Mouse (Mus musculus) stomach, embryonic 15.5 days (tissue): Measurements from ENCODE around the gene Plet1. TPM values are rescaled to one million over a fixed set of nuclear protein-coding genes. Genes with fewer than 3 reads are reported as not detected.

Experiments
- ATAC-seq: fragments of 200-750 bp; cut with Nextera tagmentation; 2 replicates; pipeline ENCODE4 v1.8.0; 2017; ENCODE audit warnings: low read depth, moderate number of reproducible peaks, moderate TSS enrichment; ENCODE audit not compliant: insufficient read depth, low FRiP score
- H3K27ac ChIP-seq: fragments of 300-500 bp; sonication (generic); 2 replicates; pipeline ENCODE4 v1.5.1; 2015; ENCODE audit warnings: mild to moderate bottlenecking, inconsistent platforms
- H3K27me3 ChIP-seq: fragments of 300-500 bp; sonication (generic); replicated peaks from 2 replicates; pipeline ENCODE4 v1.6.1; 2015; ENCODE audit warnings: inconsistent platforms
- H3K36me3 ChIP-seq: fragments of 300-500 bp; sonication (generic); 2 replicates; pipeline ENCODE4 v1.6.1; 2015; ENCODE audit warnings: inconsistent platforms
- H3K4me1 ChIP-seq: fragments of 300-500 bp; sonication (generic); 2 replicates; pipeline ENCODE4 v1.6.1; 2015; ENCODE audit warnings: inconsistent platforms
- H3K4me2 ChIP-seq: fragments of 300-500 bp; sonication (generic); 2 replicates; pipeline ENCODE4 v1.6.1; 2015; ENCODE audit warnings: mild to moderate bottlenecking, inconsistent platforms
- H3K4me3 ChIP-seq: fragments of 300-500 bp; sonication (generic); replicated peaks from 2 replicates; pipeline ENCODE4 v1.5.1; 2015; ENCODE audit warnings: inconsistent platforms
- H3K9ac ChIP-seq: fragments of 300-500 bp; sonication (generic); 2 replicates; pipeline ENCODE4 v1.6.1; 2015; ENCODE audit warnings: inconsistent platforms
- H3K9me3 ChIP-seq: fragments of 300-500 bp; sonication (generic); 2 replicates; pipeline ENCODE4 v1.6.1; 2016; ENCODE audit warnings: inconsistent platforms
- WGBS: fragments of 180-500 bp; shearing (Covaris S2); methylation state at CpG from one replicate; pipeline ENCODE4 v1.1.7; 2015; 5-methylcytosine and 5-hydroxymethylcytosine counted together
- polyA plus RNA-seq: library from polyadenylated mRNA; unstranded; fragments of >200 nt; fragmentation: Nextera tagmentation; extraction: Ambion mirVana; gene quantifications from 2 replicates; pipeline ENCODE4 v1.2.1, GENCODE M21; 2015

Plet1 gene
- polyA plus RNA-seq, 1 experiment from 2014 or later = 9.7 TPM

GRCm38 (mm10) chr9:50475745-50476144 is 18.6 kb upstream of the Plet1 start:
- H3K4me1 ChIP-seq = peaks cover 11% of the 10 kb centered on the region; the same call in 1 of the 2 replicates
- WGBS = 63% methylated on average over 8 of the region's 8 CpGs
- H3K36me3 ChIP-seq = no peaks in the 10 kb centered on the region
- H3K9ac ChIP-seq = no peak overlapping the region
- H3K4me3 ChIP-seq = no peak overlapping the region
- H3K27ac ChIP-seq = no peak overlapping the region
- H3K9me3 ChIP-seq = no peaks in the 10 kb centered on the region
- no peak overlapping the region for H3K4me2 ChIP-seq
- H3K27me3 ChIP-seq = no peaks in the 10 kb centered on the region
- no peak for ATAC-seq

- WGBS = 55% methylated on average over 7 of the region's 7 CpGs
- H3K36me3 ChIP-seq = no peaks in the 10 kb centered on the region
- H3K9ac ChIP-seq = no peak overlapping the region
- no peaks in the 10 kb centered on the region for H3K27me3 ChIP-seq
- no peak overlapping the region for H3K4me3 ChIP-seq
- no peak overlapping the region for H3K4me2 ChIP-seq
- no peak for ATAC-seq
- H3K9me3 ChIP-seq = no peaks in the 10 kb centered on the region
- peaks cover 9% of the 10 kb centered on the region; the same call in 1 of the 2 replicates for H3K4me1 ChIP-seq
- no peak overlapping the region for H3K27ac ChIP-seq
Observed at GRCm38 (mm10) chr9:50476651-50477050, 17.7 kb upstream of the Plet1 start.

GRCm38 (mm10) chr9:50477270-50477669 is 17.1 kb upstream of the Plet1 start:
- peaks cover 9% of the 10 kb centered on the region; the same call in 1 of the 2 replicates for H3K4me1 ChIP-seq

GRCm38 (mm10) chr9:50478826-50479225 is 15.5 kb upstream of the Plet1 start:
- ATAC-seq = no peak
- Histone ChIP-seq H3K4me3 (no peak overlapping the region), H3K9me3 (no peaks in the 10 kb centered on the region), H3K4me1 (peaks cover 9% of the 10 kb centered on the region; the same call in 1 of the 2 replicates), H3K27ac (no peak overlapping the region), H3K9ac (no peak overlapping the region), H3K27me3 (no peaks in the 10 kb centered on the region), H3K4me2 (no peak overlapping the region), H3K36me3 (no peaks in the 10 kb centered on the region)
- 7% methylated on average over 5 of the region's 5 CpGs for WGBS

More at GRCm38 (mm10) chr9:50477270-50477669, 17.1 kb upstream of the Plet1 start:
- Histone ChIP-seq H3K4me2 (no peak overlapping the region), H3K27me3 (no peaks in the 10 kb centered on the region), H3K4me3 (no peak overlapping the region), H3K27ac (no peak overlapping the region), H3K9me3 (no peaks in the 10 kb centered on the region), H3K9ac (no peak overlapping the region), H3K36me3 (no peaks in the 10 kb centered on the region)
- no peak for ATAC-seq
- WGBS = 84% methylated on average over 9 of the region's 9 CpGs

GRCm38 (mm10) chr9:50479476-50479875 is 14.8 kb upstream of the Plet1 start:
- Histone ChIP-seq H3K27me3 (no peaks in the 10 kb centered on the region), H3K36me3 (no peaks in the 10 kb centered on the region), H3K9ac (no peak overlapping the region), H3K4me3 (no peak overlapping the region), H3K9me3 (no peaks in the 10 kb centered on the region), H3K4me2 (no peak overlapping the region), H3K4me1 (peaks cover 9% of the 10 kb centered on the region; the same call in 1 of the 2 replicates), H3K27ac (no peak overlapping the region)
- 41% methylated on average over 8 of the region's 8 CpGs for WGBS
- no peak for ATAC-seq

DNA sequence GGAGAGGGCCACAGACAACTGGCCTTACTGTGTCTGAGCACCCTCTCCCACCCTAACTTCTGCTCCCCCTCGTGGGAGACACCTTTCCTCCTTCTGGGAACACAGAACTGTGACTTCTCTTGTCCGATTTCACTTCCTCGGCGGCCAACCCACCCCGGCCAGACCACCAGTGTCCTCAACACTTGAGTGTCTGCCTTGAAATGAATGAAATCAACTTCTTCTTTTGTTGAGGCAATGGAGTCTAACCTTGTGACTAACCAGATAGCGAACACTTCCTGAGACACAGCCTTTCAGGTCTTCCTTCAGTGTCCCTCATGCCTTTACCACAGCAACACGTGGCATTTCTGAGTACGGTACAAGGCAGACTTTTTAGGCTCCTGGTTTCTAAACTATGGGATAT is 11.6 kb upstream of the Plet1 start:
- no peak overlapping the region for H3K4me3 ChIP-seq
- H3K27me3 ChIP-seq = no peaks in the 10 kb centered on the region
- whole genome bisulfite sequencing = 82% methylated on average over 8 of the region's 8 CpGs
- H3K36me3 ChIP-seq = no peaks in the 10 kb centered on the region
- peaks cover 13% of the 10 kb centered on the region for H3K4me1 ChIP-seq
- no peak overlapping the region for H3K9ac ChIP-seq
- ATAC-seq = no peak
- no peak overlapping the region for H3K27ac ChIP-seq
- H3K9me3 ChIP-seq = no peaks in the 10 kb centered on the region
- no peak overlapping the region for H3K4me2 ChIP-seq

DNA sequence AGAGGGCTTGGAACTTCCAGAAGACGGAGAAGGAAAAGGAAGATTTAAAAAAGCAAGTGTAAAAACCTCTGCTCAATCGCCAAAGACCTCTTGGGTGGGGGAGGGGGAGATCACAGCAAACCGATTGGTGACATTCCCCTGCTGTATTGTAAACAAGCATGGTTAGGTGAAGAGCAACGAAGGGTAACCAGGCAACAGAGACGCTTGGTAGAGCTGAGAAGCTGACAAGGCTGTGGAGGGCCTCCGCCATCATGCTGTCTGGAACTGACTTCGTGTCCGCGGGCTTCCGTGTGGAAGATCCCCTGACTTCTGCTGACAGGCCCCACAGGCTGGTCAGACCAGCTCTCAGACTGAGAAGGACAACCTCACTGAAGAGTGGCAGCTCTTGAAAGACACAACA is 8.8 kb upstream of the Plet1 start:
- H3K4me2 ChIP-seq = peak overlapping the region; percentile 34
- no peaks in the 10 kb centered on the region for H3K36me3 ChIP-seq
- no peaks in the 10 kb centered on the region for H3K9me3 ChIP-seq
- peaks cover 3% of the 10 kb centered on the region; the same call in 1 of the 2 replicates for H3K4me1 ChIP-seq
- no peak overlapping the region for H3K9ac ChIP-seq
- no peak overlapping the region for H3K4me3 ChIP-seq
- WGBS = 9% methylated on average over 10 of the region's 10 CpGs
- no peak overlapping the region for H3K27ac ChIP-seq
- ATAC-seq = no peak; the same call in 1 of the 2 replicates
- no peaks in the 10 kb centered on the region for H3K27me3 ChIP-seq

DNA sequence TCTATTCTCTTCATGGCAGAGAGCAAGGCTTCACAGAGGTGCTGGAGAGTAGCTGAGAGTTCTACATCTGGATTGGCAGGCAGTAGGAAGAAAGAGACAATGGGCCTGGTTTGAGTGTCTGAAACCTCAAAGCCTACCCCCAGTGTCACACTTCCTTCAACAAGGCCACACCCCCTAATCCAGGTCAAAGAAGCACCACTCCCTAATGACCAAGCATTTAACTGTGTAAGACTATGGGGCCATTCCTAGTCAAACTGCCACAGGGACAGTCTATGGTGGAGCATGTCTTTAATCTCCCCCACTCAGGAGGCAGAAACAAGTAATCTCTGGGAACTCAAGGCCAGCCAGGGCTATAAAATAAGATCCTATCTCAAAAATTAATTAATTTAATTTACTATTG is 3.5 kb upstream of the Plet1 start:
- no peak overlapping the region for H3K27ac ChIP-seq
- H3K9ac ChIP-seq = no peak overlapping the region
- ATAC-seq = no peak
- H3K36me3 ChIP-seq = no peaks in the 10 kb centered on the region
- H3K4me2 ChIP-seq = no peak overlapping the region
- no peak overlapping the region for H3K4me3 ChIP-seq
- H3K9me3 ChIP-seq = no peaks in the 10 kb centered on the region
- H3K4me1 ChIP-seq = peaks cover under 1% of the 10 kb centered on the region; the same call in 1 of the 2 replicates
- H3K27me3 ChIP-seq = no peaks in the 10 kb centered on the region

DNA sequence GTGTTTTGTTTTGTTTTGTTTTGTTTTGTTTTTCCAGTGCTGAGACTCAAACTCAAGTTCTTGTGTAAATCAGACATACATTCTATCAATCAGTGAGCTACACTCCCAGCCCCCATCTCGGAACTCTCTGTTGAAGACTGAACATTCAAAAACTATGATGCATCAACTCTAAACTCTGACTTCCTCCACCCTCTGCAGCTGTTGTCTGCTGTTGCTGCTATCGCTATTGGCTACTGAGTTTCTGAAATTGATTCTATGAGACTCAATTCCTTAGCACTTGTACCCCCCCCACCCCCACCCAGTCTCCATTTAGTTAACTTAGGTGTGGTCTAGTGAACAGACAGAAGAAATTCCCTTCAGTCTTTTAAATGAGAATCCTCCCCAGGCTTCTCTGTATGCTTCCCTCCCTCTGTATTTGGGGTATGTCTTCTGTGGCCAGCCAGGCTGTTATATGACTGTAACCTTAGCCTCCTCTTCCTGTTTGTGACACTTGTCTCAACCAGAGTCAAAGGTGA is 2.7 kb upstream of the Plet1 start:
- H3K27me3 ChIP-seq = no peaks in the 10 kb centered on the region
- WGBS = 54% methylated on average over 2 of the region's 2 CpGs

GRCm38 (mm10) chr9:50493777-50494176 is 548 bp upstream of the Plet1 start:
- Histone ChIP-seq H3K9me3 (no peaks in the 10 kb centered on the region), H3K36me3 (no peaks in the 10 kb centered on the region), H3K4me3 (no peak overlapping the region), H3K9ac (no peak overlapping the region), H3K27ac (no peak overlapping the region), H3K4me1 (0 out of 2 replicates have a peak, but pooled peaks cover 3% of the 10 kb centered on the region), H3K27me3 (no peaks in the 10 kb centered on the region), H3K4me2 (no peak overlapping the region)
- 51% methylated on average over 2 of the region's 2 CpGs for WGBS
- ATAC-seq = peak; percentile 23; the same call in 1 of the 2 replicates

More for the DNA sequence above, 2.7 kb upstream of the Plet1 start:
- H3K4me2 ChIP-seq = no peak overlapping the region
- no peak overlapping the region for H3K9ac ChIP-seq
- H3K9me3 ChIP-seq = no peaks in the 10 kb centered on the region
- no peak overlapping the region for H3K27ac ChIP-seq
- H3K36me3 ChIP-seq = no peaks in the 10 kb centered on the region
- ATAC-seq = no peak
- H3K4me1 ChIP-seq = 0 out of 2 replicates have a peak, but pooled peaks cover 3% of the 10 kb centered on the region
- H3K4me3 ChIP-seq = no peak overlapping the region

DNA sequence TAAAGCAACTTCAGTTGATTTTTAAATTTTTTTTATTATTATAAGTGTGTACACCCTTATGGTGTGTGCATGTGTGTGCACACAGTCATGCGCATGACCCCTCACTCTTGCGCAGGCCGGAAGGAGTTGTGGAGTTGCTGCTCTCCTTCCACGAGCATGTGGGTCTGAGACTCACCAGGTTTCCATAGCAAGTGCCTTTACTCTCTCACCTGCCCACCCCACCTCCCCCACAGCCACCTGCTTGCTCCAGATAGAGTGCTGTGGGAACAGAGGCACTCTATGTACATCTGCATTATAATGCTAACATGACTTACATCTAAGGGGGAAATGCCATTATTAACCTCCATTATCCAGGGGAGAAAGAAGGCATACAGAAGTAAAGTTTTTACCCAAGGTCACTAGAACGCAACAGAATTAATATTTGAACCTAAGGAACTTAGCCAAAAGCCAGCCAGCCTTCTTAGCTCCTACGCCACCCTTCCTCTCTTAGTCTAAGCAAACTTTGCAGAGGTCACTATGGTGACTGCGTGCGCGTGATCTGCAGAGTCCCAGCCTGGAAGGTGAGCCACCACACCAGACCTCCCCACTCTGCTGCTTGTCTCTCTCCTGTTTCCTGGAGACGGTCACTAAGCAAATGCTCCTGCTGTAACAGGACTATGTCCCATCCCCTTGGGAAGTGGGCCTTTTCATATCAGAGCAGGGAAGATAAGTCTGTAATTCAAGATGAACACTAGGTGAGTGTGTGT is 1.3 kb downstream of the Plet1 start:
- no peak overlapping the region for H3K4me3 ChIP-seq
- no peaks in the 10 kb centered on the region for H3K27me3 ChIP-seq
- 0 out of 2 replicates have a peak overlapping the region, but pooled peaks have one; percentile 2 for H3K4me2 ChIP-seq
- H3K9me3 ChIP-seq = no peaks in the 10 kb centered on the region
- 0 out of 2 replicates have a peak, but pooled peaks cover 3% of the 10 kb centered on the region for H3K4me1 ChIP-seq
- ATAC-seq = 0 out of 2 replicates have a peak, but pooled peaks have one; percentile 50
- H3K9ac ChIP-seq = no peak overlapping the region
- H3K27ac ChIP-seq = no peak overlapping the region
- 59% methylated on average over 10 of the region's 10 CpGs for WGBS
- no peaks in the 10 kb centered on the region for H3K36me3 ChIP-seq

DNA sequence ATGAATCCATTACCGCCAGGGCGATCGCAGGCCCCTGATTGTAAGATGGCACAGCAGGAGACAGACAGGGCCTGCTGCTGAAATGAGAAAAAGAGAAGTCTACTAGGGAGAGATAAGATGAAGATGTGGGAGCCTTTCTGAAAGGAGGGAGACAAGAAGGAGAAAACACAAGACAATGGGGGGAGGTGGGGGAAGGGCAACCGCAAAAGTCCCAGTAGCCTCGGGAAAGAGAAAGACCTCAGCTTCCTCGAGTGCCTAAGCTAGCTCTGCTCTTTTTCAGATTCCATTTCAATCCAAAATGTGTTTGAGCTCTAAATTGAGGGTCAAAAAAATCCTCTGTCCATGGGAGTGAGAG is 1.8 kb downstream of the Plet1 start:
- no peaks in the 10 kb centered on the region for H3K36me3 ChIP-seq
- H3K4me2 ChIP-seq = 0 out of 2 replicates have a peak overlapping the region, but pooled peaks have one; percentile 2
- H3K9me3 ChIP-seq = no peaks in the 10 kb centered on the region
- ATAC-seq = no peak
- 0 out of 2 replicates have a peak overlapping the region, but pooled peaks have one; percentile 26 for H3K27ac ChIP-seq
- H3K27me3 ChIP-seq = no peaks in the 10 kb centered on the region
- 32% methylated on average over 6 of the region's 6 CpGs for WGBS
- H3K4me3 ChIP-seq = no peak overlapping the region
- H3K4me1 ChIP-seq = 0 out of 2 replicates have a peak, but pooled peaks cover 3% of the 10 kb centered on the region
- no peak overlapping the region for H3K9ac ChIP-seq
